Mouse (Mus musculus) forebrain, embryonic 16.5 days (tissue): ENCODE measurements around the gene Plppr5. TPM values are rescaled to one million over a fixed set of nuclear protein-coding genes. Genes with fewer than 3 reads are reported as not detected.

Source experiments
- ATAC-seq: fragments of 200-750 bp; cut with Nextera tagmentation; 2 replicates; pipeline ENCODE4 v1.8.0; 2017; ENCODE audit warnings: mild to moderate bottlenecking, moderate library complexity
- H3K27ac ChIP-seq: fragments of 300-500 bp; sonication (generic); 2 replicates; pipeline ENCODE4 v1.5.1; 2014; ENCODE audit warnings: low read length, control low read depth
- H3K27me3 ChIP-seq: fragments of 300-500 bp; sonication (generic); replicated peaks from 2 replicates; pipeline ENCODE4 v1.6.1; 2014; ENCODE audit warnings: low read length; ENCODE audit not compliant: control insufficient read depth, insufficient read depth
- H3K36me3 ChIP-seq: fragments of 300-500 bp; sonication (generic); 2 replicates; pipeline ENCODE4 v1.6.1; 2014; ENCODE audit not compliant: control insufficient read depth, insufficient read depth
- H3K4me1 ChIP-seq: fragments of 300-500 bp; sonication (generic); replicated peaks from 2 replicates; pipeline ENCODE4 v1.6.1; 2014; ENCODE audit warnings: low read length; ENCODE audit not compliant: control insufficient read depth, insufficient read depth
- H3K4me2 ChIP-seq: fragments of 300-500 bp; sonication (generic); 2 replicates; pipeline ENCODE4 v1.6.1; 2014; ENCODE audit warnings: mild to moderate bottlenecking, low read length, control low read depth
- H3K4me3 ChIP-seq: fragments of 300-500 bp; sonication (generic); replicated peaks from 2 replicates; pipeline ENCODE4 v1.5.1; 2014; ENCODE audit warnings: mild to moderate bottlenecking, low read length, control low read depth
- H3K9ac ChIP-seq: fragments of 300-500 bp; sonication (generic); replicated peaks from 2 replicates; pipeline ENCODE4 v1.6.1; 2014; ENCODE audit warnings: low read depth, low read length, control low read depth
- H3K9me3 ChIP-seq: fragments of 300-500 bp; sonication (generic); 2 replicates; pipeline ENCODE4 v1.6.1; 2016; ENCODE audit warnings: low read length; ENCODE audit not compliant: control insufficient read depth
- WGBS: fragments of 180-500 bp; shearing (Covaris S2); extraction: QIAGEN DNeasy Blood & Tissue Kit; methylation state at CpG from one replicate; pipeline ENCODE4 v1.1.7; 2014; 5-methylcytosine and 5-hydroxymethylcytosine counted together
- polyA plus RNA-seq: library from polyadenylated mRNA; unstranded; fragments of >200 nt; fragmentation: Nextera tagmentation; extraction: Ambion mirVana; gene quantifications from 2 replicates; pipeline ENCODE4 v1.2.1, GENCODE M21; 2015

Gene Plppr5
- 9.7 and 10.3 TPM in 2 replicates for polyA plus RNA-seq

DNA sequence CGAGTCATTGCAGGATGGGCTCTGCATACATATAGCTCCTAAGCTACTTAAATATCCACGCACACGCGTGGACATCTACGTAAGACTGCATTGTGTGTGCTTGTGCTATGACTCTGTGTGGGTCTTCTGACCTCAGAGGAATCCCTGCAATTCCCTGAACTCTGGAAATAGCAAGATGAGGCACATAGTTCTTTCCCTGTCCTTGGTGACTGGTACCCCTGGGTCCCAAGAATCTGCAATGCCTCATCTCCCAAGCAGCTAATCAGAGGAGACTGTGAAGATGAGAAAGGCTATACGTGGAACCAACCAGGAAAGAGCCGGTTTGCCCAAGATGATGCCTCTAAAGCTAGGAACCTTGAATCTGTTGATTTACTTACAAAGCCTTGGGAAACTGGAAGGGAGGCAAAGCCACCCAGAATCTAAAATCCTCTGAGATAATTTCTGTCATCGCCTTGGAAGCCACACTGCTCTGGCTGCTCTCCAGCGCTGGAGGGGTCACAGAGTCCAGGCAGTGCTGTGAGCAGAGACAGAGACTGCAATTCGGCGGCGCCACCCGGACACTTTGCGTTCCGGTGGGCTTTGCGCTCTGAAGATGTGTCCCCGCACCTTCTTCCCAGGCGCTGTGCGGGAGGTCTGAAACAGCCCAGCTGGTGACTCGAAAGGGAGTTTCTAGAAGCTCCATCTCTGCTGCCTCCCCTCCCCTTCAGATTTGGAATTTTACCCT is at the start of gene Plppr5:
Plppr5 (plus strand) TSS at position 308 of the 724 bp plus-strand sequence.
- Histone ChIP-seq H3K9ac (peak within 1 kb of the TSS; percentile 87), H3K27ac (peak within 1 kb of the TSS; percentile 81), H3K4me1 (peaks cover 8% of the 10 kb centered on the region; the same call in 1 of the 2 replicates), H3K4me3 (peak within 1 kb of the TSS; percentile 79), H3K9me3 (no peaks in the 10 kb centered on the region), H3K4me2 (peak within 1 kb of the TSS; percentile 91), H3K27me3 (no peaks in the 10 kb centered on the region), H3K36me3 (no peaks in the 10 kb centered on the region)
- peak; percentile 74 for ATAC-seq
- 24% methylated on average over 20 of the region's 20 CpGs for WGBS

DNA sequence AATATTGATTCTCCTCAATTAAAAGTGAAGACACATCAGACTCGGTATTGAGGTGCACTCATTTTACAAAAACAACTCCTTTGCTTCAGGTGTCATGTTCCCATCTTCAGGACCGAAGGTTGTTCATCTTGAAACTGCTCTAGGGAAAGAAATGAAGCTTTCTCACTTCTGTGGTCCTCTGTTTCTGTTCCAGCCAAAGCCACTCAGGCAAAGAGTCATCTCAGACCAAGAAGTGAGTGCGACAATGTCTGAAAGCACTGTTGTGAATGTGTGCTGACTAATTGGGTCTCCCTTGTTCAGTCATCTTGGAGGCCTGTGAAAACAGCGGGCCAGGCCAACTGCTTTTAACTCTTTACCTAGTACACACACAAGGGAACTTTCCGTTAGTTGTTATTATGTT is 24.7 kb upstream of the Plppr5 start:
- Histone ChIP-seq H3K4me3 (no peak overlapping the region), H3K9ac (no peak overlapping the region), H3K4me1 (no peaks in the 10 kb centered on the region), H3K27me3 (no peaks in the 10 kb centered on the region), H3K9me3 (no peaks in the 10 kb centered on the region), H3K4me2 (no peak overlapping the region), H3K36me3 (no peaks in the 10 kb centered on the region), H3K27ac (no peak overlapping the region)
- WGBS, result 81% methylated on average over 5 of the region's 5 CpGs
- no peak for ATAC-seq

- Histone ChIP-seq H3K9ac (no peak overlapping the region), H3K4me2 (no peak overlapping the region), H3K9me3 (no peaks in the 10 kb centered on the region), H3K36me3 (no peaks in the 10 kb centered on the region), H3K4me3 (no peak overlapping the region), H3K27ac (no peak overlapping the region), H3K27me3 (no peaks in the 10 kb centered on the region), H3K4me1 (no peaks in the 10 kb centered on the region)
- ATAC-seq, result no peak
- 96% methylated on average over 4 of the region's 4 CpGs for WGBS
Observed at GRCm38 (mm10) chr3:117550526-117550925, 24.1 kb upstream of the Plppr5 start.

DNA sequence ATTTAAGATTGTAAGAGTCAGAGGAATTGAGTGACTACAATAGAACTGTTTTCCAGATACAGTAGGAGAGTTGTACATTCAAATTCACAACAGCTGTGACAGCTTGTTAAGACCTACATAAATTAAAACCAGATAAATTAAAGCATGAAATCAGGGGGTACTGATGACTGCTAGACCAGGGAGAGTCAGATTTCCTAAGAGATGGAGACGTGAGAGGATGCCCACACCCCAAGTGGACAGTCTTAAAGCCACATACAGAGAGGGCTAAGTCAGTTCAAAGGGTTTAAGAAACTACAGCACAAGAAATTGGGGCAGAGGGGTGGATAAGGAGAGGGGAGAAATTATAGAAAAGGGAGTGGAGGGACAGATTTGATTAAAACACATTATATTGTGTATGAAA is 17.7 kb upstream of the Plppr5 start:
- ATAC-seq, result no peak
- Histone ChIP-seq H3K4me3 (no peak overlapping the region), H3K9ac (no peak overlapping the region), H3K36me3 (no peaks in the 10 kb centered on the region), H3K27me3 (no peaks in the 10 kb centered on the region), H3K27ac (no peak overlapping the region), H3K4me2 (no peak overlapping the region), H3K4me1 (no peaks in the 10 kb centered on the region), H3K9me3 (no peaks in the 10 kb centered on the region)
- 35% methylated on average over 1 of the region's 1 CpGs for WGBS

DNA sequence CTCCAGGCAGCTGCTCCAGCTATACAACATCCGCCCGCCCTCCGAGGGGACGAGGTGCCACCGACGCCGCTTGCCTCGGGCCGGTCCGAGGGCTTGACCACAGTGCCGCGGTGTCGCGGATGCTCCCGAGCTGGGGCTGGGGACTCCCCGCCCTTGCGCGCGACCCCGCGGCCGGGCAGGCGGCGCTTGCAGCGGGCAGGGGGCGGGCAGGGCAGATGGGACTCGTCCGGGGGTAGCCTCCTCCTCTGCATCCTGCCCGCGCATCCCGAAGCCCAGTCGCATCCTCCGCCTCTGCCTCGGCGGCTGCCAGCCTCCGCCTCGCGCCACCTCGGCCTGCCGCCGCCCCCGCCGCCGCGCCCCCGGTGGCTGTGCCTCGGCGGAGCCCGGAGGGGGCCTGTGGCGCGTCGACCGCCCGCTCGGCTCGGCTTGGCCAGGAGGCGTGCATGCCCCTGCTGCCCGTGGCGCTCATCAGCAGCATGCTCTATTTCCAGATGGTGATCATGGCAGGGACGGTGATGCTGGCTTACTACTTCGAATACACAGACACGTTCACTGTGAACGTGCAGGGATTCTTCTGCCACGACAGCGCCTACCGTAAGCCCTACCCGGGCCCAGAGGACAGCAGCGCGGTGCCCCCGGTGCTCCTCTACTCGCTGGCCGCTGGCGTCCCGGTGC is 754 bp downstream of the Plppr5 start:
- WGBS, result under 1% methylated on average over 66 of the region's 74 CpGs
- peaks cover 8% of the 10 kb centered on the region; the same call in 1 of the 2 replicates for H3K4me1 ChIP-seq
- no peaks in the 10 kb centered on the region for H3K36me3 ChIP-seq

DNA sequence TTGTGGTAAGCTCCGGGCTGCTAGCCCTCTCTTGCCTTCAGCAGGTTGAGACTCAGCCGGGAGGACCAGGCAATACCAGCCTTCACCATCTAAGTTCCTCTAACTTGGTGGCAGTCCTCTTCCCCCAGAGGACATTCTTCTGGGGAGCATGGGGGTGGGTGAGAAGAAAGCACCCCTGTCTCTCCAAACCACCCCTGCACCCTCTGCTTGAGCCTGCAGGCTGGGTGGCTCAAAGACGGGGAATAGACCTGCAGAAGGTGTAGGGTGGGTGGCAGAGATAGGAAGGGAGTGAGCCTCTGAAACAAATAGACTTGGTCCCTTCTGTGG is 1.3 kb downstream of the Plppr5 start:
- Histone ChIP-seq H3K4me3 (peak overlapping the region; percentile 79), H3K4me2 (peak overlapping the region; percentile 91), H3K4me1 (peaks cover 8% of the 10 kb centered on the region; the same call in 1 of the 2 replicates), H3K27me3 (no peaks in the 10 kb centered on the region), H3K36me3 (no peaks in the 10 kb centered on the region), H3K27ac (peak overlapping the region; percentile 81), H3K9me3 (no peaks in the 10 kb centered on the region), H3K9ac (peak overlapping the region; percentile 87)
- 20% methylated on average over 3 of the region's 3 CpGs for WGBS
- ATAC-seq, result peak; percentile 13

More for the DNA sequence above, 754 bp downstream of the Plppr5 start:
- ATAC-seq, result peak; percentile 87
- H3K9me3 ChIP-seq, result no peaks in the 10 kb centered on the region
- H3K27ac ChIP-seq, result peak overlapping the region; percentile 81
- peak overlapping the region; percentile 87 for H3K9ac ChIP-seq
- no peaks in the 10 kb centered on the region for H3K27me3 ChIP-seq
- peak overlapping the region; percentile 91 for H3K4me2 ChIP-seq
- peak overlapping the region; percentile 79 for H3K4me3 ChIP-seq

DNA sequence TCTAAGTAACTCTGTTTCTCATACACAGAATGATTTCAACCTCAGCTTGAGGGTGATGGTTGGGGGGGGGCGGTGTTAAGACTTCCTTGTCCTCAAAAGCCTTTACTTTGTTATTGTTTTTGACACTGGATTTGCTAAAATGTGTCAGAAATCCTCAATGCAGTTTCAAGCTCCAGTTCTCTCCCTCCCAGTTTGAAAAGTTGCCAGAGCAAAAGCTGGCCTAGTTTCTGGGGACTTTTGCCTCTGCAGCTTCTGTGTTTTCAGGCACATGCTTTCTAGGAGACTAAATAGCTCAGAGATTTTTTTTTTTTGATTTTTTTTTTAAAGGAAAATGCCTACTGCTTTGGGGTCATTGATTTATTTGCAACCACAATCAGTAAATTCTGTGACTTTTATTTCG is 2.7 kb downstream of the Plppr5 start:
- Histone ChIP-seq H3K36me3 (no peaks in the 10 kb centered on the region), H3K27me3 (no peaks in the 10 kb centered on the region)

GRCm38 (mm10) chr3:117582628-117583027 is 8.0 kb downstream of the Plppr5 start:
- no peak overlapping the region for H3K4me2 ChIP-seq
- H3K9me3 ChIP-seq, result no peaks in the 10 kb centered on the region
- no peaks in the 10 kb centered on the region for H3K27me3 ChIP-seq
- H3K36me3 ChIP-seq, result no peaks in the 10 kb centered on the region
- no peak for ATAC-seq
- H3K4me1 ChIP-seq, result no peaks in the 10 kb centered on the region
- 94% methylated on average over 2 of the region's 2 CpGs for WGBS
- H3K27ac ChIP-seq, result no peak overlapping the region
- no peak overlapping the region for H3K9ac ChIP-seq
- no peak overlapping the region for H3K4me3 ChIP-seq

More for the DNA sequence above, 2.7 kb downstream of the Plppr5 start:
- H3K4me2 ChIP-seq, result peak overlapping the region; percentile 32; the same call in 1 of the 2 replicates
- no peak for ATAC-seq
- H3K27ac ChIP-seq, result no peak overlapping the region
- WGBS, result 92% methylated on average over 2 of the region's 2 CpGs
- H3K4me1 ChIP-seq, result peaks cover 8% of the 10 kb centered on the region; the same call in 1 of the 2 replicates
- H3K9ac ChIP-seq, result no peak overlapping the region
- H3K9me3 ChIP-seq, result no peaks in the 10 kb centered on the region
- H3K4me3 ChIP-seq, result no peak overlapping the region

GRCm38 (mm10) chr3:117602404-117602803 is 27.8 kb downstream of the Plppr5 start:
- Histone ChIP-seq H3K9ac (no peak overlapping the region), H3K27ac (no peak overlapping the region), H3K27me3 (no peaks in the 10 kb centered on the region), H3K4me2 (no peak overlapping the region), H3K9me3 (no peaks in the 10 kb centered on the region), H3K36me3 (no peaks in the 10 kb centered on the region), H3K4me3 (no peak overlapping the region), H3K4me1 (no peaks in the 10 kb centered on the region)
- ATAC-seq, result peak; percentile 74
- WGBS, result 18% methylated on average over 1 of the region's 1 CpGs
